Mouse (Mus musculus): ENCODE measurements around the gene Gm9922.

DNA sequence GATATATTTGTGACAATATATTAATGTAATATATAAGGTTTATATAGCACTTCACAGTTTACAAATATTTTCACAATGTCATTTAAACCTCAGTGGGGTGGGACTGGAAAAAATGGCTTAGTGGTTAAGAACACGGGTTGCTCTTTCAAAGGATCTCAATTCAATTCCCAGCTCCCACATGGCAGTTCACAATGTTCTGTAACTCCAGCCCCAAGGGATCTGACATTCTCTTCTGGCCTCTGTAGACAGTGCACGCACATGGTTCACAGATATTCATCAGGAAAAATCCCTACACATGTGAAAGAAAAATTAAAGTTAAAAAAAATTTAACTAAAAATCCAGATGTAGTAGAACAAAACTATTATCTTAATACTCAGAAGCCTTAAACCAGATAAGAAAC, 41.2 kb downstream of the Gm9922 start:
- no peak for TF ChIP-seq CTCF (conservative IDR thresholded peaks at IDR 0.05; ENCODE audit: low read length)
- TF ChIP-seq POU5F1 (IDR thresholded peaks at IDR 0.05; ENCODE audit: borderline replicate concordance, low read length) = no peak
